Mouse (Mus musculus): ENCODE results near the gene Amotl2.

Amotl2 gene

DNA sequence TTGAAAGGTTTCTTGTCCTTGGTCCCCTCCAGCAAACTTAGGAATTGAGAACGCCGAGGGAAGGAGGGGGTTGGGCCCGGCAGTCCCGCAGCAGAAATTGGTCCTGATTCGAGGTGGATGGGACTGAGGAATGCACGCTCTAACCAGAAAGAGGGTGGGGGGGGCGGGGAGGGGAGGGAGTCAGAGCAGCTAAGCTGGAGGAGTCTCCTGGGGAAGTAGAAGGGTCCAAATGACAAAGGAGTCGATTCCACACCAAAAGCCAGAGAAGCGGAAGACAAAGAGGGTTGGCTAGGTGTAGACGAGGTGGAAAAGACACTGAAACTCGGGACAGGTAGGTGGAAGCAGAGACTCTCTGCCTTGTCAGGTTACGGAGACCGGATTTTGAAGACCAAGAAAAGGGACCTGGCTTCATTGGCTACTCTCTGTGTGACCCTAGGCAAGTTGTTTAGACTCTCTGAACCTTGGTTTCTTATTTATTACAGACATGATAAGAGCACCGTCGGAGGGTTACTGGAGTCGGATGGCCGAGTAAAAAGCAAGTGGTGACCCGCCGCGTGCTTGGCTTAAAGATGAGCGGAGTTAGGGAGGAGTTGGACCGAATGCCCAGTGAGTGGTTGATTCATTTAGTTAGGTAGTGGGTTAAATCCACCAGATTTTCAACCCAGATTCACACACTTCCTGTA, at the start of gene Amotl2:
TSS of gene Amotl2 (plus strand) at position 192 of the 683 bp plus-strand sequence.
- no peak for DNase-seq (ENCODE audit: low read depth)

DNA sequence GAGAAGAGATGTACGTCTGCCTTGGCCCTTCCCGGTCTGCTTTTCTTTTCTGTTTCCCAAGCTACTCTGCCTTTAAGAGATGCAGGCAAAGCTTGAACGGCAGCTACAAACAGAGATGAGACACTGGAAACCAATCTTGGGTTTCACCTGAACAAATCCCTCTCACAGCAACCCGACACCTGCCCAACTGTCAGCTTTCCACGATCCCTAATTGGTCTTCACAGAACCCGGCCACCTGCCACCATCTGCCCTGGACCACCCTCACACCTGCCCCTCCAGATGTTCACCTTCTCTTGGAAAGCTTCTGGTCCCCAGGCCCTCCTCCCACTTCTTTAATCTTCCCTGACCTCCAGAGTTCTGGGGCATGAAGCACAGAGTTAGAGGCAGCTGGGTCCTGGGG, 48.4 kb upstream of the Amotl2 start:
- no peak for DNase-seq (ENCODE audit: low read depth)

DNA sequence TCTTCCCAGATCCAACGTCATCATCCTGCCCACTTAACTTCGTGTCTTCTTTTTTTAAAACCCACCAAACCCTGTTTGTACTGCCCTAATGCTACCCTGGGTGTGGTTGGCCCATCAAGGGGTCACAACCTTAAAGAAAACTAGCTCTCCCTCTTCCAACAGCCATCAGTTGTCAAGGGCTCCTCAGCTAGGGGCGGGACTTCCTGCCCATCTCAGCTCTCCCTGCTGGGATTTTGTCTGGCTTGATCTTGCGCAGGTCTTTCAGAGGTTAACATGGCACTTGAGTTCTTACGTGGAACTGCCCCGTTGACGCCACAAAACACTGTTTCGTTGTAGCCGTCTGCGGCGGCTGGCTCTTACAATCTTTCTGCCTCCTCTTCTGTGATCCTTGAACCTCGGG, 47.6 kb upstream of the Amotl2 start:
- DNase-seq (ENCODE audit: low read depth), result no peak

GRCm38 (mm10) chr9:102673381-102673780, 43.1 kb upstream of the Amotl2 start:
- DNase-seq (ENCODE audit: low read depth), result no peak

- no peak for DNase-seq (ENCODE audit: low read depth)
Measured at GRCm38 (mm10) chr9:102675922-102676321, 40.5 kb upstream of the Amotl2 start.

GRCm38 (mm10) chr9:102681470-102681869, 35.0 kb upstream of the Amotl2 start:
- no peak for DNase-seq (ENCODE audit: low read depth)

GRCm38 (mm10) chr9:102687943-102688342, 28.5 kb upstream of the Amotl2 start:
- DNase-seq (ENCODE audit: low read depth), result no peak

DNA sequence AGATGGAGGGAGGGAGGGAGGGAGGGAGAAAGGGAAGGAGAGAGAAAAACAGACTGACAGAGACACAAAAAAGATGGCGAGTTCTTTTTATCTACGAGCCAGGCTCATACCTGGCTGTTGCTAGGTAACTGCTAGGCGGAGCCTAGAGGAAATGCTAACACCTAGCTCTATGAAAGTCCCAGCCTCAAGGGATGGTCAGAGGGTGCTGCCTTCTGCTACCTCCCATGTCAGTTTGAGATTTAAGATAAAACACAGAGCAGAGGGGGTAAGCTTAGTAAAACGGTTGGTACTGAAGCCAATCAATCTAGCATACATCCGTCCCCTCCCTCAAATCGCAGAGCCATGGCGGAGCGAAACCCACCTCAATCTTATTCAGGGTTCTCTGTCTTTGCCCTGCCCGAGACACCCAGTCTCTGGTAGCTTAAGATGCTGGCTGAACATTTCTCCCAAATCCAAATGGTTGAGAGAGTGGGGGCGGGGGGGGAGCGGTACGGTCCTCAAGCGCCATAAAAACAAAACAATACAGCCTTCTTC, 27.0 kb upstream of the Amotl2 start:
- no peak for DNase-seq (ENCODE audit: low read depth)

GRCm38 (mm10) chr9:102689940-102690642, 26.4 kb upstream of the Amotl2 start:
- DNase-seq (ENCODE audit: low read depth), result no peak

GRCm38 (mm10) chr9:102690891-102691290, 25.6 kb upstream of the Amotl2 start:
- no peak for DNase-seq (ENCODE audit: low read depth)

GRCm38 (mm10) chr9:102692564-102693475, 23.7 kb upstream of the Amotl2 start:
- no peak for DNase-seq (ENCODE audit: low read depth)

GRCm38 (mm10) chr9:102701042-102701441, 15.4 kb upstream of the Amotl2 start:
- no peak for DNase-seq (ENCODE audit: low read depth)

GRCm38 (mm10) chr9:102709504-102710135, 6.9 kb upstream of the Amotl2 start:
- DNase-seq (ENCODE audit: low read depth), result no peak

- no peak for DNase-seq (ENCODE audit: low read depth)
Measured at GRCm38 (mm10) chr9:102710520-102710919, 6.0 kb upstream of the Amotl2 start.

GRCm38 (mm10) chr9:102713797-102714196, 2.7 kb upstream of the Amotl2 start:
- DNase-seq (ENCODE audit: low read depth), result peak; percentile 20

DNA sequence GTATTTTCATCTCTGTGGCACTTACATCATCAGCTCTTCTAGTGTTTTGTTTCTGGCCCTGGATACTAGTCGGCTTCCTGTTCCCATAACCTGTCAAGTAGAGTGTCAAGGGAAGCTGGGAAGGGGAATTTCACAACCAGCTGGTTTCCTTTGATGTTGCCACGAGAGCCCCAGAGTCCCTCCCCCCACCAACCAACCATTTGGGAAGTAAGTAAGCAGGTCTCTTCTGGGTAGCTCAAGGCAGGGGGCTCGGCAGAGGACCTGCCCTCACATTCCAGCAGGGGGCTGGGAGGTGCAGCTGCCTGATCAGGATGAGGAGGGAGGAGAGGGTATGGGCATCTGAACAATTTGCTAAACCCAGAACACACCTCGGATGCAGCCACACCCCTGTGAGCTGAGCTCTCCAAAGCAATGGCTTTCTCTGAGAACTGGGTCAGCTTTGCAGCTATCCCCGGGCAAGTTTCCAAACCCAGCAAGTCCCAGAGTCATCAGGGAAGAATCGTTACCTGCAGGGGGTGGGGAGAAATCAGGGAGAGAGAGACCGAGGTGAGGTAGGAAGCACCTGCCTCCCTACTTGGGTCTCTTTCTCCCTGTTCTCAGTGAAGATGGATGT, 1.5 kb upstream of the Amotl2 start:
- DNase-seq (ENCODE audit: low read depth), result peak; percentile 5

DNA sequence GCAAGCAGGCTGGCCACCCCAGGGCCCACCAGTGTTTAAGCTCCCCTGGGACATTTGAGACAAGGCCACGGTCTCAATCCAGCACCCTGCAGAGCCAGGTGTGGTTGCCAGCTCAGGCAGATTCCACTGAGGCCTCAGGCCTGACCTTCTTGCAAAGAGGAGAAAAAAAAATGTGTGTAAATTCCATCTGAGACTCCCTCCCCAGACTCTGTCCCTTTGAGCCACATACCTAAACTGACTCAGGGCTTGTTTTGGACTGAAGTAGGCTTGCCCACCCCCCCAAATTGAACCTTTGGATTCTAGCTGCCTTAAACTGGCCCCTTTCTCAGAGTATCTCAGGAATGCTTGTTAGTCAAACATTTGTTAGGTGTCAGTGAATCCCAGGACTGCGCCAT, 969 bp upstream of the Amotl2 start:
- no peak for DNase-seq (ENCODE audit: low read depth)

- no peak for DNase-seq (ENCODE audit: low read depth)
Measured at GRCm38 (mm10) chr9:102717164-102717885, 853 bp downstream of the Amotl2 start.

DNA sequence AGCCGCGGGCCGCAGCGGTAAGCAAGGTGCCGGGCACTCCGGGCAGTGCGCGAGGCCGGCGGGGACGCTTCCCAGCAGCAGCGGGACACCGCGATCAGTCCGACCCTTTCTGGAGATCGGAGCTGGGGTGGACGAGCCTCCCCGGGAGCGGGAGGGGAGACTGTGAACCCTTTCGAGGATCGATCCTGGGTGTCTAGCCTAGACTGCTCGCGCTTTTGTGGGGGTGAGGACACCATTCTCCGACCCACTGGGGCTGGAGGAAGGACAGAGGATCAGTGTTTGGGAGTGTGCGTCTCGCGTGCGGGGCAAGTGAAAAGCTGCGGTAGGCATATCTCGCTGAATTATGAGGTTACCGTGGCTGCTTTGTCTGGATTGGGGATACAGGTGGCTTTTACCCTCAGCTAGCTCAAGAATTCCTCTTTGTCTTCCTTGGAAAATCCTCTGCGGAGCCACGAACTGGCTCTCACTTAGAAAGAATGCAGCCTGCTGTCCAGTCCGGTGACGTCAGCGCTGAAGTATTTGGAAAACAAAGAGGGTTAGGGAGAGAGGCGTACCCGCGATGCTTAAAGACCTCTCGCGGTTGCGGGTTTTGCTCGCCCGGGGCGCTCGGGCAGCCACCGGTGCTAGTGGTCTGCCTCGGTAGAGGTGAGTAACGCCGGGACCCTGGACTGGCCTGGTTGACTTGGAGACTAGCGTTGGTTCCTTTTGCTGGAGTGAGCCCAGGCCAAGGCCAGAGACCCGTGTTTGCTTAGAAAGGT, 1.6 kb downstream of the Amotl2 start:
- no peak for DNase-seq (ENCODE audit: low read depth)

- DNase-seq (ENCODE audit: low read depth), result no peak
Measured at GRCm38 (mm10) chr9:102718676-102719075, 2.2 kb downstream of the Amotl2 start.

All from 416B (cell line).